Mouse (Mus musculus) stomach, embryonic 16.5 days (tissue): ENCODE measurements around the gene Ncor2. TPM values are rescaled to one million over a fixed set of nuclear protein-coding genes. Genes with fewer than 3 reads are reported as not detected.

Experiments
- ATAC-seq: fragments of 200-750 bp; cut with Nextera tagmentation; 2 replicates; pipeline ENCODE4 v1.8.0; 2017; ENCODE audit warnings: moderate number of reproducible peaks, moderate TSS enrichment; ENCODE audit not compliant: insufficient read depth, low FRiP score
- H3K27ac ChIP-seq: fragments of 300-500 bp; sonication (generic); 2 replicates; pipeline ENCODE4 v1.5.1; 2014; ENCODE audit warnings: low read length
- H3K27me3 ChIP-seq: fragments of 300-500 bp; sonication (generic); 2 replicates; pipeline ENCODE4 v1.6.1; 2014; ENCODE audit warnings: low read length, control low read depth, mixed read lengths; ENCODE audit not compliant: control insufficient read depth, insufficient read depth
- H3K36me3 ChIP-seq: fragments of 300-500 bp; sonication (generic); 2 replicates; pipeline ENCODE4 v1.6.1; 2014; ENCODE audit warnings: low read length; ENCODE audit not compliant: control insufficient read depth, insufficient read depth
- H3K4me1 ChIP-seq: fragments of 300-500 bp; sonication (generic); 2 replicates; pipeline ENCODE4 v1.6.1; 2014; ENCODE audit warnings: low read length, control low read depth, mixed read lengths; ENCODE audit not compliant: control insufficient read depth, insufficient read depth
- H3K4me2 ChIP-seq: fragments of 300-500 bp; sonication (generic); 2 replicates; pipeline ENCODE4 v1.6.1; 2014; ENCODE audit warnings: low read depth, low read length, mixed read lengths
- H3K4me3 ChIP-seq: fragments of 300-500 bp; sonication (generic); replicated peaks from 2 replicates; pipeline ENCODE4 v1.5.1; 2014; ENCODE audit warnings: mild to moderate bottlenecking, low read length
- H3K9ac ChIP-seq: fragments of 300-500 bp; sonication (generic); 2 replicates; pipeline ENCODE4 v1.6.1; 2014; ENCODE audit warnings: low read length
- H3K9me3 ChIP-seq: fragments of 300-500 bp; sonication (generic); replicated peaks from 2 replicates; pipeline ENCODE4 v1.6.1; 2016; ENCODE audit warnings: low read length, control low read depth; ENCODE audit not compliant: control insufficient read depth
- WGBS: fragments of 180-500 bp; shearing (Covaris S2); extraction: QIAGEN DNeasy Blood & Tissue Kit; methylation state at CpG from one replicate; pipeline ENCODE4 v1.1.7; 2014; 5-methylcytosine and 5-hydroxymethylcytosine counted together
- polyA plus RNA-seq: library from polyadenylated mRNA; unstranded; fragments of >200 nt; fragmentation: Nextera tagmentation; extraction: Ambion mirVana; gene quantifications from 2 replicates; pipeline ENCODE4 v1.2.1, GENCODE M21; 2015

Ncor2 gene
- polyA plus RNA-seq, 1 experiment from 2014 or later: 24.6 TPM

DNA sequence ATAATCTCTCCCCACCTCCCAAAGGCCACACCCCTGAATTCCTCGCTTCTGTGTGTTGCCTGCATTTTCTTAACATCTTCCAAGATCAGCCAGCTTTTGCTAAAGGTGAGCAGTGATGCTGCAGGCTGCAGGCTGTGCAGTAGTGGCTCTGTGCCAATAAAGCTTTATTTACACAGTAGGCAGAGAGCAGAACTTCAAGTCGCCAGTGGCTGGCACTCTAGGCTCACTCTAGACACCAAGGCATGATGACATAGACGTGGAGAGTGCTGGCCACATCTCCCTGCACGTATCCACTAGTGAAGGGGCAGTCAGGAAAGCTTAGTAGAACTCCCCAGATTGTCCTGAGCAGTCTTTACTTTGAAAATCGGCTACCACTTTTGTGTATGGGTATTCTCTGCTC, 100.8 kb downstream of the Ncor2 start:
- no peak for ATAC-seq
- Histone ChIP-seq H3K9ac (no peak overlapping the region), H3K27ac (no peak overlapping the region), H3K4me3 (no peak overlapping the region), H3K36me3 (peaks cover 12% of the 10 kb centered on the region), H3K9me3 (no peaks in the 10 kb centered on the region), H3K27me3 (no peaks in the 10 kb centered on the region), H3K4me2 (no peak overlapping the region), H3K4me1 (peaks cover 24% of the 10 kb centered on the region)
- 73% methylated on average over 5 of the region's 5 CpGs for WGBS

GRCm38 (mm10) chr5:125076183-125076582, 102.8 kb downstream of the Ncor2 start:
- H3K36me3 ChIP-seq: peaks cover 7% of the 10 kb centered on the region
- WGBS: 70% methylated on average over 9 of the region's 9 CpGs

GRCm38 (mm10) chr5:125074571-125075171, 104.3 kb downstream of the Ncor2 start:
- Histone ChIP-seq H3K27me3 (no peaks in the 10 kb centered on the region), H3K9ac (no peak overlapping the region), H3K4me3 (no peak overlapping the region), H3K4me2 (no peak overlapping the region), H3K36me3 (peaks cover 5% of the 10 kb centered on the region), H3K4me1 (peaks cover 38% of the 10 kb centered on the region), H3K9me3 (no peaks in the 10 kb centered on the region), H3K27ac (no peak overlapping the region)
- ATAC-seq: no peak
- WGBS: 68% methylated on average over 10 of the region's 10 CpGs

More at GRCm38 (mm10) chr5:125076183-125076582, 102.8 kb downstream of the Ncor2 start:
- no peak overlapping the region for H3K4me2 ChIP-seq
- H3K9me3 ChIP-seq: no peaks in the 10 kb centered on the region
- ATAC-seq: no peak
- 0 out of 2 replicates have a peak overlapping the region, but pooled peaks have one; percentile 11 for H3K27ac ChIP-seq
- no peak overlapping the region for H3K4me3 ChIP-seq
- no peak overlapping the region for H3K9ac ChIP-seq
- peaks cover 30% of the 10 kb centered on the region for H3K4me1 ChIP-seq
- no peaks in the 10 kb centered on the region for H3K27me3 ChIP-seq

GRCm38 (mm10) chr5:125073896-125074295, 105.1 kb downstream of the Ncor2 start:
- 81% methylated on average over 8 of the region's 8 CpGs for WGBS
- Histone ChIP-seq H3K27ac (no peak overlapping the region), H3K9ac (0 out of 2 replicates have a peak overlapping the region, but pooled peaks have one; percentile 1), H3K4me2 (no peak overlapping the region), H3K4me1 (peaks cover 46% of the 10 kb centered on the region), H3K36me3 (peaks cover 5% of the 10 kb centered on the region; the same call in 1 of the 2 replicates), H3K27me3 (no peaks in the 10 kb centered on the region), H3K4me3 (no peak overlapping the region), H3K9me3 (no peaks in the 10 kb centered on the region)
- no peak for ATAC-seq

GRCm38 (mm10) chr5:125073335-125073734, 105.7 kb downstream of the Ncor2 start:
- H3K9ac ChIP-seq: 0 out of 2 replicates have a peak overlapping the region, but pooled peaks have one; percentile 1
- 77% methylated on average over 4 of the region's 4 CpGs for WGBS

DNA sequence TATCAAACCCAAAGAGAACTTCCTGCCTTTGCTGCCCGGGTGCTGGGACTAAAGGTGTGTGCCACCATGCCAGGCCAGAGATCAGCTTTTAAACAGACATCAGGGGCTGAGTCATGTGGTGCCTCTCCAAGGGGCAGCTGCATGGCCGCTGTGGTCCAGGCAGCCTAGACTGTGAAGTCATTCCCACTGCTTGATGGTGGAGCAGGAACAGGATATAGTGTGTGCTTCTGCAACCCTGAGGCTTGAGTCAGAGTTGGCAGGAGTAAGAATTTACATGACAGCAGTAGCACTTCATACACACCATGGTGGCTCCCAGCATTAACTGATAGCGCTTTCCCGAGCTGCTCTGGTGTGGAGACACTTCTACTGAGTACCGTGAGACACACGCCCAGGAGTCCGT, 106.6 kb downstream of the Ncor2 start:
- Histone ChIP-seq H3K4me1 (peaks cover 56% of the 10 kb centered on the region), H3K4me3 (no peak overlapping the region), H3K36me3 (peaks cover 8% of the 10 kb centered on the region; the same call in 1 of the 2 replicates), H3K4me2 (no peak overlapping the region; the same call in 1 of the 2 replicates), H3K9ac (0 out of 2 replicates have a peak overlapping the region, but pooled peaks have one; percentile 9), H3K9me3 (no peaks in the 10 kb centered on the region), H3K27ac (peak overlapping the region; percentile 72), H3K27me3 (no peaks in the 10 kb centered on the region)
- ATAC-seq: no peak
- 64% methylated on average over 7 of the region's 7 CpGs for WGBS

More at GRCm38 (mm10) chr5:125073335-125073734, 105.7 kb downstream of the Ncor2 start:
- Histone ChIP-seq H3K4me3 (no peak overlapping the region), H3K4me1 (peaks cover 51% of the 10 kb centered on the region), H3K36me3 (peaks cover 5% of the 10 kb centered on the region; the same call in 1 of the 2 replicates), H3K9me3 (no peaks in the 10 kb centered on the region), H3K4me2 (no peak overlapping the region), H3K27me3 (no peaks in the 10 kb centered on the region), H3K27ac (no peak overlapping the region)
- ATAC-seq: no peak

DNA sequence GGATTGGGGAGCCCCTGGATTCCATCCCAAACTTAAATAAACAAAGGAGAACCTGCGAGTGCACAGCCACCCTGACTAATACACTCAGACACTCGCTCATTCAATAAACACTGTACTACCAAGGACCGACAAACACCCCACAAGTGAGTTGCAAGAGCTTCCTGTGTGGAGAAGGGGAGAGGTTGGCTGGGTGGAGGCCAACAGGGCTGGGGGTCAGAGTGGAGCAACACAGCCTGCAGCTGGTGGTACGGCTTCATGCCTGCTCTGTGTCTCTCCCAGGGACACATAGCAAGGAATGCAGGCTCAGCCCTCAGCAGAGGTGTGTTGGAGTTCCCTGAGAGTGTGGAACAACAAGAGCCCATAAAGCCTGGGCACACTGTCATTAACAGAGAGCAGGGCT, 107.1 kb downstream of the Ncor2 start:
- Histone ChIP-seq H3K27me3 (no peaks in the 10 kb centered on the region), H3K9ac (no peak overlapping the region; the same call in 1 of the 2 replicates), H3K27ac (peak overlapping the region; percentile 72), H3K4me2 (no peak overlapping the region; the same call in 1 of the 2 replicates), H3K4me3 (no peak overlapping the region), H3K4me1 (peaks cover 56% of the 10 kb centered on the region), H3K9me3 (no peaks in the 10 kb centered on the region), H3K36me3 (peaks cover 12% of the 10 kb centered on the region; the same call in 1 of the 2 replicates)
- WGBS: 29% methylated on average over 4 of the region's 4 CpGs
- ATAC-seq: no peak

GRCm38 (mm10) chr5:125070399-125070798, 108.6 kb downstream of the Ncor2 start:
- no peak overlapping the region for H3K27ac ChIP-seq
- H3K4me3 ChIP-seq: no peak overlapping the region
- WGBS: 34% methylated on average over 2 of the region's 2 CpGs
- H3K27me3 ChIP-seq: no peaks in the 10 kb centered on the region
- H3K36me3 ChIP-seq: peaks cover 17% of the 10 kb centered on the region; the same call in 1 of the 2 replicates
- peak overlapping the region; percentile 21; the same call in 1 of the 2 replicates for H3K9ac ChIP-seq
- peaks cover 56% of the 10 kb centered on the region for H3K4me1 ChIP-seq
- H3K9me3 ChIP-seq: no peaks in the 10 kb centered on the region
- no peak overlapping the region for H3K4me2 ChIP-seq
- no peak for ATAC-seq

DNA sequence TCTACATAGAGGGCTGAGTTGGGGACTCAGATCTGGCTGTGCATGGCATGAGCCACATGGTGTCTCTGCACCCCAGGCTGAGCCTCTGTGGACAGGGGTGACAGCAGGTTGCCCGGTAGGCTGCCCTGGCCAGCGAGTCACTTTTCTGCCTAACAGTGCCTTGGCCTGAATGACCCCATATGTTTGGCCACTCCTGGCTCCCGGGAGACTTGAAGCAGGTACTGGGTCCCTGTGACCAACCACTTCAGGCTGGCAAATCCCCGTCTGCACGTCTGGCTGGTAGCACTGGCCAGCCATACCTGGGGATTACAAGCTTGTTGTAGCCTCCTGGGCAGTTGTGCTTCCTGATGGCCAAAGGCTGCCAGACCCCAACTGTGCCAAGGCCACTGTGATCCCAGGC, 109.1 kb downstream of the Ncor2 start:
- H3K27ac ChIP-seq: no peak overlapping the region; the same call in 1 of the 2 replicates
- H3K36me3 ChIP-seq: peaks cover 18% of the 10 kb centered on the region; the same call in 1 of the 2 replicates
- H3K4me3 ChIP-seq: no peak overlapping the region
- no peaks in the 10 kb centered on the region for H3K27me3 ChIP-seq
- H3K4me1 ChIP-seq: peaks cover 56% of the 10 kb centered on the region
- peak overlapping the region; percentile 21; the same call in 1 of the 2 replicates for H3K9ac ChIP-seq
- no peak for ATAC-seq
- WGBS: 65% methylated on average over 5 of the region's 5 CpGs
- H3K4me2 ChIP-seq: no peak overlapping the region
- H3K9me3 ChIP-seq: no peaks in the 10 kb centered on the region
